Mouse (Mus musculus) hindbrain, embryonic 10.5 days (tissue): ENCODE measurements around the gene Usp2. TPM values are rescaled to one million over a fixed set of nuclear protein-coding genes. Genes with fewer than 3 reads are reported as not detected.

Experiments
- DNase-seq: peaks from one replicate; pipeline ENCODE4 v3.0.0-alpha.2; 2017; ENCODE audit warnings: low spot score
- H3K27ac ChIP-seq: fragments of 300-500 bp; sonication (generic); 2 replicates; pipeline ENCODE4 v1.5.1; 2016; ENCODE audit warnings: mild to moderate bottlenecking, moderate library complexity
- H3K27me3 ChIP-seq: fragments of 300-500 bp; sonication (generic); 2 replicates; pipeline ENCODE4 v1.6.1; 2016; ENCODE audit warnings: mild to moderate bottlenecking; ENCODE audit not compliant: poor library complexity, insufficient read depth, severe bottlenecking
- H3K36me3 ChIP-seq: fragments of 300-500 bp; sonication (generic); 2 replicates; pipeline ENCODE4 v1.6.1; 2016; ENCODE audit warnings: mild to moderate bottlenecking, moderate library complexity
- H3K4me1 ChIP-seq: fragments of 300-500 bp; sonication (generic); replicated peaks from 2 replicates; pipeline ENCODE4 v1.6.1; 2016; ENCODE audit warnings: mild to moderate bottlenecking
- H3K4me3 ChIP-seq: fragments of 300-500 bp; sonication (generic); 2 replicates; pipeline ENCODE4 v1.5.1; 2016; ENCODE audit warnings: mild to moderate bottlenecking, moderate library complexity
- H3K9me3 ChIP-seq: fragments of 300-500 bp; sonication (generic); 2 replicates; pipeline ENCODE4 v1.6.1; 2016; ENCODE audit warnings: mild to moderate bottlenecking, moderate library complexity
- WGBS: fragments of 180-500 bp; shearing (Covaris S2); methylation state at CpG from one replicate; pipeline ENCODE4 v1.1.7; 2016; 5-methylcytosine and 5-hydroxymethylcytosine counted together
- polyA plus RNA-seq: library from polyadenylated mRNA; unstranded; fragments of >200 nt; fragmentation: Nextera tagmentation; extraction: Ambion mirVana; gene quantifications from 2 replicates; pipeline ENCODE4 v1.2.1, GENCODE M21; 2016

The Usp2 gene
- polyA plus RNA-seq, result 13.5 and 14.3 TPM in 2 replicates

DNA sequence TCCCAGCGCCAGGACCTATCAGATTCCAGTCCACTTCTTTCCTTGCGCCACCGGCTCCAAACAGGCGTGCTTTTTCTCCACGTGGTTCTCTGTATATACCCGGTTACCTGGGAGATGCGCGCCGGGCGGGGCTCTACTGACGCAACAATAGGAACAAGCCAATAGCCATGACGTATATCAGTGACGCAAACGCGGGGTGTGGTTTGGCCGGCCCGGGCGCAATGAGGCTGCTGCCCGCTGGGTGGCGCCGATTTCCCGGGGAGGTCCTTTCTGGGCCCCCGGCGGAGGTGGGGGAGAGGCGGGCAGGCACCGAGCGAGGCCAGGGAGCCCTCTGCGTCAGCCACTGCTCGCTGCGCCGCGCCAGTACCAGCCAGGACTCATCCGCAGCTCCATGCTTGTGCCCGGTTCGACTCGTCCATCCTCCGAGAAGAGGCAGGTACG, at the start of gene Usp2:
Usp2 (plus strand) TSS at position 237 of the 441 bp plus-strand sequence.
- DNase-seq, result peak; percentile 99
- Histone ChIP-seq H3K27me3 (peaks cover 32% of the 10 kb centered on the region), H3K9me3 (no peaks in the 10 kb centered on the region), H3K36me3 (no peaks in the 10 kb centered on the region), H3K27ac (peak within 1 kb of the TSS; percentile 76), H3K4me3 (peak within 1 kb of the TSS; percentile 56), H3K4me1 (peaks cover 42% of the 10 kb centered on the region)
- WGBS, result under 1% methylated on average over 38 of the region's 38 CpGs

DNA sequence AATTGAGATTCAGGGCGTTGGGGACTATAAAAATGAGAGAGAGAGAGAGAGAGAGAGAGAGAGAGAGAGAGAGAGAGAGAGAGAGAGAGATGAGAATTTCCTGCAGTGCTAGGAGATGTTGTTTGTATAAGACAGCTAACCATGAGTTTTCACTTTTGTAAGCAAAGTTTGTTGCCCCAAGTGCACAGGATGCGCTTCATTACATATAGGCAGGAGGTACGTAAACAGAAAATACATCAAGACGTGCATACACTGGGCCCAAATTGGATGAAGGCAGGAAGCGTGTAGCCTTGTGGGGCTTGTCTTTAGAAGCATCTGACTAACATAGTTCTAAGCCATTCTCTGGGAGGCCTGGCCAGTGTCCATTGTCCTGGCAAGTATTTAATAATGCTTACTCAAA, 49.0 kb upstream of the Usp2 start:
- H3K27ac ChIP-seq, result no peak overlapping the region
- no peak overlapping the region for H3K4me3 ChIP-seq
- H3K36me3 ChIP-seq, result no peaks in the 10 kb centered on the region
- 0 out of 2 replicates have a peak, but pooled peaks cover 5% of the 10 kb centered on the region for H3K4me1 ChIP-seq
- H3K27me3 ChIP-seq, result no peaks in the 10 kb centered on the region
- 86% methylated on average over 5 of the region's 5 CpGs for WGBS
- no peak for DNase-seq
- no peaks in the 10 kb centered on the region for H3K9me3 ChIP-seq

DNA sequence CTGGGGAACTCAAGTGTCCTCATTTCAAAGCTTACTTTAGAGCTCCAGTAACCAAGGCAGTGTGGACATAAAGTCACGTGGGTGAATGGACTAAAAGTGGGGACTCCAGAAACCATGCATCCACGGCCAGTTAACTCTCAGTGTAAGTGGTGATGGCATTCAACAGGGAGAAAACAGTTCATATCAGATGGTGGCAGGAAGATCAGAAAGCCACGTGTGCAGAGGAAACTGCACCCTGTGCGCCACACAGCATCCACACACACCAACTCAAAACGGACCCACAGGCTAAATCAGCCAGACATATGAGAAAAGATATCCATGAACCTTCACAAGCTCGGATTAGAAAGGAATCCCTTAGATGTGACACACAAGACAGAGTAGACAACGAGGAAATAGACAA, 46.8 kb upstream of the Usp2 start:
- H3K27ac ChIP-seq, result no peak overlapping the region
- H3K9me3 ChIP-seq, result no peaks in the 10 kb centered on the region
- H3K27me3 ChIP-seq, result no peaks in the 10 kb centered on the region
- DNase-seq, result no peak
- no peaks in the 10 kb centered on the region for H3K36me3 ChIP-seq
- 85% methylated on average over 7 of the region's 7 CpGs for WGBS
- no peak overlapping the region for H3K4me3 ChIP-seq
- H3K4me1 ChIP-seq, result 0 out of 2 replicates have a peak, but pooled peaks cover 5% of the 10 kb centered on the region

DNA sequence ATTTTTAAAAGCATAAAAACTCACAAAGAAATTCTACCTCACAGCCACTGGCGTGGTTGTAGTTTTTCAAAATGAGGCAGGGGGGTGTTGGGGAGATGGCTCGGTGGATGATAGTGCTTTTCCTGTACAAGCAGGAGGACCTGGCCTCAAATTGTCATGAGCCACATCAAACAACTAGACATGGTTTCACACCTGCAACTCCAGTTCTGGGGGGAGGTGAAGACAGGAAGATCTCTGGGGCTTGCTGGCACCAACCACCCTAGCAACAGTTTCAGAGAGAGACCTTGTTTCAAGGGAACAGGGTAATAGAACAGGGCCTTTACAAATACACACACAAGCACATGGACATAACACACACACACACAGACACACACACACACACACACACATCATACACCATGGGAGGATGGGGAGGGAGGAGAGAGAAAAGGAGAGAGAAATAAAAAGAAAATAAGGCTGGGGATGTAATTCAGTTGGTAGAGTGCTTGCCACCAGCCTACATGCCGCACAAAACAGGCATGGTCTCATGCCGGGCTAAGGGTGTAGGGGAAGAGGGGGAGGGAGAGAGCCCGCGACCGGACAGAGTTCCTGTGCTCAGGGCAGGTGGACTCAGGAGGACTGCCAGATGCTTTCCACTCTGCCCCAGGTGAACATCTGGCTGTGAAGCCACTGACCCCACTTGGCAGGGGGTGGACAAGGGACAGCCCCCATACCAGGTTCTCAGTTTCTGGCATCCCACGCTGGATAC, 44.5 kb upstream of the Usp2 start:
- 59% methylated on average over 8 of the region's 8 CpGs for WGBS
- Histone ChIP-seq H3K27me3 (no peaks in the 10 kb centered on the region), H3K4me3 (no peak overlapping the region), H3K9me3 (no peaks in the 10 kb centered on the region), H3K36me3 (no peaks in the 10 kb centered on the region), H3K4me1 (0 out of 2 replicates have a peak, but pooled peaks cover 5% of the 10 kb centered on the region), H3K27ac (no peak overlapping the region)
- no peak for DNase-seq

DNA sequence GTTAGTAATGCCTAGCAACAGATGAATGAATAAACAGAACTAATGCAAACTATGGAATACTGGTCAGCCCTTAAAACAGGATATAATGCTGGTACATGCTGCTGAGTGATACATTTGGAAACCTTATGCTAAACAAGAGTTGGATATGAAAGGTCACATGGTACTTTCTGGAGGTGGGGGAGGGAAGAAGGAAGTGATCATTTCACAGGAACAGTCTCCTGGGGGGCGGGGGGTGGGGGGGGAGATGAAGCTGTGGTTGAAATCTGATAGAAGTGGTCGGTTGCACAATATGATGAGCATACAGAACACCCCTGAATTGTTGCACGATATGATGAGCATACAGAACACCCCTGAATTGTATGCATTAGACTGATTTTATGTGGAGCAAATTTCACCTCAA, 42.7 kb upstream of the Usp2 start:
- H3K9me3 ChIP-seq, result no peaks in the 10 kb centered on the region
- H3K27ac ChIP-seq, result no peak overlapping the region
- no peaks in the 10 kb centered on the region for H3K36me3 ChIP-seq
- no peak overlapping the region for H3K4me3 ChIP-seq
- WGBS, result 74% methylated on average over 3 of the region's 3 CpGs
- no peak for DNase-seq
- 0 out of 2 replicates have a peak, but pooled peaks cover 5% of the 10 kb centered on the region for H3K4me1 ChIP-seq
- no peaks in the 10 kb centered on the region for H3K27me3 ChIP-seq

DNA sequence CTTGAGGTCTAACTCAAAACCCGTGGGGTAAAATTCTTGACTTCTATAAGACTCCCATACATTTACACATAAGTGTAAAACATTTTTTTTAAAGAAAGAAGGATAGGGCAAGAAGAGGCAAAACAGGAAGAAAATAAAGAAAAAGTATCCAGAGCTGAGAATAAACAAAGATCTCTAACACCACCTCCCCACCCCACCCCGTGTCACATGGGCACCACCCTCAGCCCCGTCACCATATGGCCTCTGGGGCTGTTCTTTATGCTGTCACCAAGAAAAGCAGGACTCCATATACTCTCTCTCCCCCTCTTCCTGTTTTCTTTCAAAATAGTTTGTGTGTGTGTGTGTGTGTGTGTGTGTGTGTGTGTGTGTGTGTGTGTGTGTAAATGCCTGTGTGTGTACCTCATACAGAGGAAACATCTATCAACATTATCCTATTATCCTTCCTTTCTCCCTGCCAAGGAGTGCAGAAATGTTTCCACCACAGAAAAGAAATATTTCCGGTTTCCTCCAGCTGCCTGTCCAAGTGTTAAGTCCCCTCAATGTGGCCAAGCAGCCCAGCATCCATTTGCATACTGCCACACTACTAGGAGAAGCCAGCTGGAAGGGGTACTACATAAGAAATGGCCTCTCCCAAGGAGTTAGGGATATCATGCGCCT, 37.1 kb upstream of the Usp2 start:
- peaks cover 4% of the 10 kb centered on the region; the same call in 1 of the 2 replicates for H3K4me1 ChIP-seq
- WGBS, result 65% methylated on average over 5 of the region's 5 CpGs

DNA sequence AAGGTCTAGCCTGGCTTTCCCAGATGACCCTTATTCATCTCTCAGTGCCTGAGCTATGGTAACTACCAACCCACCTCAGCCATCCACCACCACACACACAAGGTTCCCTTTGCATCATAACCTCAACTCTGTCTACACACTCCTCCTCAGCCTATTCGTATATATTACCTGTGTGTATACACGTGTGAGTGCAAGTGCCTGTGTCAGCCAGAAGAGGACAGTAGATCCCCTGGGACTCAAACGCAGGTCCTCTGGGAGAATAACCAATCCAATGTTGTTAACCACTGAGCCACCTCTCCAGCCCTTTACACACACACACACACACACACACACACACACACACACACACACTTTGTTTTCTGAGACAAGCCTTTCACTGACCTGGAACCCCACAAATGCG, 36.2 kb upstream of the Usp2 start:
- no peak overlapping the region for H3K27ac ChIP-seq
- no peak for DNase-seq
- H3K4me3 ChIP-seq, result no peak overlapping the region
- 90% methylated on average over 4 of the region's 4 CpGs for WGBS
- peaks cover 4% of the 10 kb centered on the region; the same call in 1 of the 2 replicates for H3K4me1 ChIP-seq
- no peaks in the 10 kb centered on the region for H3K27me3 ChIP-seq
- no peaks in the 10 kb centered on the region for H3K36me3 ChIP-seq
- no peaks in the 10 kb centered on the region for H3K9me3 ChIP-seq

More for the DNA sequence above, 37.1 kb upstream of the Usp2 start:
- H3K4me3 ChIP-seq, result no peak overlapping the region
- H3K27ac ChIP-seq, result no peak overlapping the region
- no peak for DNase-seq
- no peaks in the 10 kb centered on the region for H3K9me3 ChIP-seq
- H3K36me3 ChIP-seq, result no peaks in the 10 kb centered on the region
- no peaks in the 10 kb centered on the region for H3K27me3 ChIP-seq

DNA sequence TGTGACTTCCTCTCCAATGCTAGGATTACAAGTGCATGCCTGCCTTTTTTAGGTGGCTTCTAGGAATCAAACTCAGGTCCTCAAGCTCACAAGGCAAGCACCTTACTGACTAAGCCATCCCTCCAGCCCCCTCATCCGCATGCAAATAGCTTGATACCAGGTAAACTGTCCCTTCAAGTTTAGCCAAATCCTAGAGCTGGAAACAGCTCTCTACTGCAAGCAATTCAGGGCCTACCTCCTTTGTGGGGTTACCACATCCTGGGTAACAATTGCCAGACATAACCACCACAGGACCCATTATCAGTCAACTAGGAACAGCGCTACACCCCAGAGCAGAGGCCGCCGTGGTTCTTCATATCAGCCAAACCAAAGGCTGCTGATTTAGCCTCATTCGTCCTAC, 35.7 kb upstream of the Usp2 start:
- H3K36me3 ChIP-seq, result no peaks in the 10 kb centered on the region
- 86% methylated on average over 5 of the region's 5 CpGs for WGBS
- H3K27ac ChIP-seq, result no peak overlapping the region
- H3K27me3 ChIP-seq, result no peaks in the 10 kb centered on the region
- peaks cover 4% of the 10 kb centered on the region; the same call in 1 of the 2 replicates for H3K4me1 ChIP-seq
- no peaks in the 10 kb centered on the region for H3K9me3 ChIP-seq
- H3K4me3 ChIP-seq, result no peak overlapping the region
- no peak for DNase-seq

DNA sequence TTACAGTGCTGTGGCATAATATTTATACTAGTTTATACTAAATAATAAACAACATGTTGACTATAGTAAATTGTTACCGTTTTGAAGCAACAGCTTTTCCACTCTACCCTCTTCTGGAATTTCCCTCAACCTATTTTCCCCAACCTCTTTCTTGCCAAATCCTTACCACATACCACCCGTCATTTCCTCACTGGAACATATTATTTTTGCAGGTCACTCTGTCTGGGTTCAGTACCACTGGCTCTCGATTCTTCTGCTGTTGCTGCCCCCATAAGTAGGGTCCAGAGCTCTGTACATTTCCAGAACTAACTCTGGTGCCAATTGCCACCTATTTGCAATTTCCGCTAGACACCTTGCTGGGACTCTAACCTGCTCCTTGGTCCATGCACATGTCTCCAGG, 34.9 kb upstream of the Usp2 start:
- Histone ChIP-seq H3K4me3 (no peak overlapping the region), H3K27ac (no peak overlapping the region), H3K36me3 (no peaks in the 10 kb centered on the region), H3K9me3 (no peaks in the 10 kb centered on the region), H3K27me3 (no peaks in the 10 kb centered on the region), H3K4me1 (peaks cover 4% of the 10 kb centered on the region; the same call in 1 of the 2 replicates)
- DNase-seq, result no peak
- WGBS, result 82% methylated on average over 4 of the region's 4 CpGs

DNA sequence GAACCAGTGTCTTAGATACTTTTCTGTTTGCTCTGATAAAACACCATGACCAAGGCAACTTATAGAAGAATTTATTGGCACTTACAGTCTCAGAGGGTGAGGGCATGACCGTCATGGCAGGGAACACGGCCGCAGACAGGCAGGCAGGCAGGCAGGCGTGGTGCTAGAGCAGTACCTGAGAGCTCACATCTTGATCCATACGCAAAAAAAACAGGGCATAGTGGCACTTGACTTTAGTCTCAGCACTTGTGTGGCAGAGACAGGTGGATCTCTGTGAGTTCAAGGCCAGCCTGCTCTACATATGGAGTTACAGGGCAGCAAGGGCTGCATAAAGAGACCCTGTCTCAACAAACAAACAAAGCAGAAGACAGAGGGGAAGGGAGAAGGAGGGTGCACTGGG, 33.5 kb upstream of the Usp2 start:
- no peak for DNase-seq
- H3K27me3 ChIP-seq, result no peaks in the 10 kb centered on the region
- H3K9me3 ChIP-seq, result no peaks in the 10 kb centered on the region
- no peak overlapping the region for H3K4me3 ChIP-seq
- no peak overlapping the region for H3K27ac ChIP-seq
- H3K36me3 ChIP-seq, result no peaks in the 10 kb centered on the region
- 89% methylated on average over 5 of the region's 5 CpGs for WGBS
- peaks cover 4% of the 10 kb centered on the region; the same call in 1 of the 2 replicates for H3K4me1 ChIP-seq

DNA sequence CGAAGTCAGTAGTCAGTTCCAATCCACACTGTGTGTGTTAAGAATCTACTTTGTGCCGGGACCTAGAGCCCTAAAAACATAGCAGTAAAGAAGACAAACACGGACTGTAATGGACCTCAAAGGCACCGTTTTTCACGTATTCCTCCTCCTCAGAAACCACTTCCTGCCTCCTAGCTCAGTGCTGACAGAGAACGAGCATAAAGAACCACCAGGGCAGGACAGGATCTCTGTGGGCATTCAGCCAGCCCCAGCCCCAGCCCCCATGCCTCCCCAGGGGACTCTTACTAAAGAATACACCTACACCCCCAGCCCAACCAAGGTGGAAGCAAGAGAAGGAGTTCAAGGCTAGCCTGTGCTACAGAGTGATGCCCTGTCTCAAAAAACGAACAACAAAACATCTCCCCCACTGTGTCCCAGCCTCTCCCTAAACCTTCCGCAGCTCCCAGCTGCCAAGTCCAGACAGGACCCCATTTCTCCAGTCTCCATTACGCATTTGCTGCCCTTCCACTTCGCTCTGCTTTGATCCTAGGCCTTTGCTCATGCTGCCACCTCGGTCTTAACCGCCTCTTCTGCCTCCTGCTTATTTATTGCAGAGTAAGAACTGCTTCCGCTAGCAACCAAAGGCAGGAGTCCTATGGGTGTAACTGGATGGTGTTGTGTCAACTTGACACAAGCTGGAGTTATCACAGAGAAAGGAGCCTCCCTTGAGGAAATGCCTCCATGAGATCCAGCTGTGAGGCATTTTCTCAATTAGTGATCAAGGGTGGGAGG, 32.7 kb upstream of the Usp2 start:
- WGBS, result 76% methylated on average over 13 of the region's 13 CpGs
- peaks cover 4% of the 10 kb centered on the region; the same call in 1 of the 2 replicates for H3K4me1 ChIP-seq

DNA sequence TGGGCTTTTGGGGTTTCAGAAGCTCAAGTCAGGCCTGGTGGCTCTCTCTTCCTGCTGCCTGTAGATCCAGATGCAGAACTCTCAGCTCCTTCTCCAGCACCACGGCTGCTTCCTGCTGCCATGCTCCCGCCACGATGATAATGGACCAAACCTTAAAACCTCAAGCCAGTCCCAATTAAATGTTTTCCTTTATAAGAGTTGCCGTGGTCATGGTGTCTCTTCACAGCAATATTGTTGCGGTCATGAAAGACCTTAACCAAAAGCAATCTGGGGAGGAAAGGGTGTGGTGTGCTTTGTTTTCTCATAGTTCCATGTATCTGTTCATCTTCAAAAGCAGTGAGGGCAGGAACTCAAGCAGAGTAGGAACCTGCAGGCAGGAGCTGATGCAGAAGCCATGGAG, 29.7 kb upstream of the Usp2 start:
- no peak overlapping the region for H3K27ac ChIP-seq
- H3K9me3 ChIP-seq, result no peaks in the 10 kb centered on the region
- no peaks in the 10 kb centered on the region for H3K36me3 ChIP-seq
- DNase-seq, result no peak
- H3K4me1 ChIP-seq, result 0 out of 2 replicates have a peak, but pooled peaks cover 6% of the 10 kb centered on the region
- 91% methylated on average over 5 of the region's 5 CpGs for WGBS
- H3K4me3 ChIP-seq, result no peak overlapping the region
- peaks cover 14% of the 10 kb centered on the region for H3K27me3 ChIP-seq

More for the DNA sequence above, 32.7 kb upstream of the Usp2 start:
- DNase-seq, result no peak
- H3K27me3 ChIP-seq, result no peaks in the 10 kb centered on the region
- H3K9me3 ChIP-seq, result no peaks in the 10 kb centered on the region
- no peak overlapping the region for H3K27ac ChIP-seq
- H3K4me3 ChIP-seq, result no peak overlapping the region
- no peaks in the 10 kb centered on the region for H3K36me3 ChIP-seq
